In genomic region chr3:80082780-80083519, GRCm38 (mm10) we compare ENCODE assay signal across 31 mouse cellular contexts.
DNase-seq lines count a peak whose midpoint lies in the region; ATAC-seq lines count a peak whose summit lies in the region.
"Had no signal": no experiment of that assay in that cellular context is flagged by ENCODE, and none has a peak within 500 bp of the region (broad histone marks: within the 10 kb centered on the region; RNA-seq: fewer than 3 reads in every experiment).

No protein-coding gene starts in this region.

- 0 out of 2 replicates have a peak, but pooled peaks have one; percentile 27 for ATAC-seq in forebrain, embryonic 12.5 days (ENCODE audit: low FRiP score)
- no peak; the same call in 1 of the 2 replicates for ATAC-seq in forebrain, embryonic 11.5 days (replicated peaks; ENCODE audit: low FRiP score)
- ATAC-seq in forebrain, embryonic 14.5 days: peak; percentile 60; the same call in 1 of the 2 replicates
- ATAC-seq in kidney, embryonic 15.5 days (replicated peaks; ENCODE audit: low FRiP score): no peak
- ATAC-seq: intestine, postnatal 0 days; Patski had no signal

- H3K9ac ChIP-seq in forebrain, embryonic 12.5 days: no peak overlapping the region
- H3K9ac ChIP-seq in forebrain, embryonic 11.5 days (ENCODE audit: low read length): no peak overlapping the region
- H3K9ac ChIP-seq in forebrain, embryonic 14.5 days (ENCODE audit: low read length): no peak overlapping the region
- no peak overlapping the region for H3K9ac ChIP-seq in kidney, embryonic 15.5 days
- H3K9ac ChIP-seq: hindbrain, embryonic 14.5 days; lung, embryonic 15.5 days; midbrain, embryonic 12.5 days; neural tube, embryonic 13.5 days had no signal

- H3K36me3 ChIP-seq in forebrain, embryonic 12.5 days (replicated peaks): no peaks in the 10 kb centered on the region
- no peaks in the 10 kb centered on the region for H3K36me3 ChIP-seq in forebrain, embryonic 11.5 days (ENCODE audit: control insufficient read depth, insufficient read depth, low read length)
- no peaks in the 10 kb centered on the region for H3K36me3 ChIP-seq in forebrain, embryonic 14.5 days (ENCODE audit: control insufficient read depth, insufficient read depth, low read length)
- no peaks in the 10 kb centered on the region for H3K36me3 ChIP-seq in heart, embryonic 10.5 days
- no peaks in the 10 kb centered on the region for H3K36me3 ChIP-seq in kidney, embryonic 15.5 days
- H3K36me3 ChIP-seq: lung, embryonic 15.5 days; midbrain, embryonic 12.5 days; neural tube, embryonic 13.5 days had no signal

- no peak for DNase-seq in forebrain, embryonic 11.5 days (ENCODE audit: low spot score)
- peak; percentile 72 for DNase-seq in 3T3-L1 (ENCODE audit: low read depth, low spot score)
- DNase-seq in Muller cell, postnatal 12 days (ENCODE audit: inconsistent ontology term): peak; percentile 50
- DNase-seq in forebrain, embryonic 14.5 days (ENCODE audit: low spot score): peak; percentile 44
- DNase-seq in layer of hippocampus, postnatal 10 days (ENCODE audit: low spot score in 2 of 2): no peak
- DNase-seq in heart, embryonic 10.5 days (ENCODE audit: low spot score): no peak
- DNase-seq: adrenal gland, adult 8-10 months; B cell, adult 2 months; cerebellum, adult 11-12 months; cerebellum, adult 9-11 months; gastrocnemius, postnatal 14 days; kidney, adult 9 months; kidney, postnatal 14 days; layer of hippocampus, postnatal 36 days; liver; lung, postnatal 36 days; right cerebral cortex, postnatal 4 days; thymus, adult 18-20 months; thymus, postnatal 4 days had no signal

- no peak overlapping the region for H3K4me2 ChIP-seq in forebrain, embryonic 12.5 days
- no peak overlapping the region for H3K4me2 ChIP-seq in forebrain, embryonic 11.5 days (ENCODE audit: low read depth, low read length, severe bottlenecking)
- no peak overlapping the region for H3K4me2 ChIP-seq in forebrain, embryonic 14.5 days (ENCODE audit: low read length)
- H3K4me2 ChIP-seq in kidney, embryonic 15.5 days: no peak overlapping the region
- H3K4me2 ChIP-seq: heart, embryonic 11.5 days; hindbrain, embryonic 14.5 days; lung, embryonic 15.5 days; midbrain, embryonic 12.5 days; neural tube, embryonic 13.5 days had no signal

- no peak overlapping the region for H3K27ac ChIP-seq in forebrain, embryonic 12.5 days
- no peak overlapping the region for H3K27ac ChIP-seq in forebrain, embryonic 11.5 days (ENCODE audit: low read depth, low read length)
- H3K27ac ChIP-seq in forebrain, embryonic 14.5 days (ENCODE audit: low read depth, low read length): no peak overlapping the region
- H3K27ac ChIP-seq in heart, embryonic 10.5 days: no peak overlapping the region
- no peak overlapping the region for H3K27ac ChIP-seq in kidney, embryonic 15.5 days
- H3K27ac ChIP-seq: hindbrain, embryonic 14.5 days; lung, embryonic 15.5 days; midbrain, embryonic 12.5 days; neural tube, embryonic 13.5 days; stomach, postnatal 0 days had no signal

- WGBS in forebrain, embryonic 12.5 days: 72% methylated on average over 8 of the region's 8 CpGs
- WGBS in forebrain, embryonic 11.5 days: 74% methylated on average over 8 of the region's 8 CpGs
- WGBS in forebrain, embryonic 14.5 days: 58% methylated on average over 8 of the region's 8 CpGs
- WGBS in heart, embryonic 10.5 days: 81% methylated on average over 8 of the region's 8 CpGs
- WGBS in kidney, embryonic 15.5 days: 79% methylated on average over 8 of the region's 8 CpGs

- H3K9me3 ChIP-seq in forebrain, embryonic 12.5 days: no peaks in the 10 kb centered on the region
- H3K9me3 ChIP-seq in forebrain, embryonic 11.5 days (ENCODE audit: control insufficient read depth, low read length): no peaks in the 10 kb centered on the region
- H3K9me3 ChIP-seq in forebrain, embryonic 14.5 days (replicated peaks; ENCODE audit: control insufficient read depth, low read length): no peaks in the 10 kb centered on the region
- H3K9me3 ChIP-seq in heart, embryonic 10.5 days: no peaks in the 10 kb centered on the region
- no peaks in the 10 kb centered on the region for H3K9me3 ChIP-seq in kidney, embryonic 15.5 days (replicated peaks)
- H3K9me3 ChIP-seq: lung, embryonic 15.5 days; midbrain, embryonic 12.5 days; neural tube, embryonic 13.5 days had no signal

- H3K27me3 ChIP-seq in forebrain, embryonic 12.5 days: no peaks in the 10 kb centered on the region
- H3K27me3 ChIP-seq in forebrain, embryonic 11.5 days (ENCODE audit: control insufficient read depth, insufficient read depth, low read length): no peaks in the 10 kb centered on the region
- H3K27me3 ChIP-seq in forebrain, embryonic 14.5 days (replicated peaks; ENCODE audit: control insufficient read depth, insufficient read depth, low read length): no peaks in the 10 kb centered on the region
- H3K27me3 ChIP-seq in heart, embryonic 10.5 days (ENCODE audit: insufficient read depth, poor library complexity, severe bottlenecking): no peaks in the 10 kb centered on the region
- H3K27me3 ChIP-seq in kidney, embryonic 15.5 days: no peaks in the 10 kb centered on the region
- H3K27me3 ChIP-seq: CH12.LX; lung, embryonic 15.5 days; midbrain, embryonic 12.5 days; neural tube, embryonic 13.5 days; Patski had no signal

- H3K4me1 ChIP-seq in forebrain, embryonic 12.5 days: no peaks in the 10 kb centered on the region
- no peaks in the 10 kb centered on the region for H3K4me1 ChIP-seq in forebrain, embryonic 11.5 days (replicated peaks; ENCODE audit: control insufficient read depth, insufficient read depth, low read length)
- H3K4me1 ChIP-seq in forebrain, embryonic 14.5 days (ENCODE audit: control insufficient read depth, insufficient read depth, low read length): peaks cover 3% of the 10 kb centered on the region; the same call in 1 of the 2 replicates
- no peaks in the 10 kb centered on the region for H3K4me1 ChIP-seq in heart, embryonic 10.5 days
- peaks cover 4% of the 10 kb centered on the region; the same call in 1 of the 2 replicates for H3K4me1 ChIP-seq in kidney, embryonic 15.5 days
- H3K4me1 ChIP-seq: midbrain, embryonic 12.5 days had no signal

- no peak overlapping the region for H3K4me3 ChIP-seq in forebrain, embryonic 12.5 days (replicated peaks)
- no peak overlapping the region for H3K4me3 ChIP-seq in forebrain, embryonic 11.5 days (ENCODE audit: low read depth, low read length)
- no peak overlapping the region for H3K4me3 ChIP-seq in forebrain, embryonic 14.5 days (ENCODE audit: low read depth, low read length)
- H3K4me3 ChIP-seq in heart, embryonic 10.5 days: no peak overlapping the region
- no peak overlapping the region for H3K4me3 ChIP-seq in kidney, embryonic 15.5 days (replicated peaks)
- H3K4me3 ChIP-seq: erythroblast, embryonic 14.5 days; lung, embryonic 15.5 days; midbrain, embryonic 12.5 days; neural tube, embryonic 13.5 days had no signal

Comparison
In these comparisons a context has a peak if more than half of its experiments do, and no peak if none do; other contexts are left out.
1. ATAC-seq: peak in forebrain, embryonic 12.5 days (single experiment) and forebrain, embryonic 14.5 days (single experiment); none in forebrain, embryonic 11.5 days (single experiment) and kidney, embryonic 15.5 days (single experiment).
2. DNase-seq: peak in 3T3-L1 (single experiment), Muller cell, postnatal 12 days (single experiment) and forebrain, embryonic 14.5 days (single experiment); none in forebrain, embryonic 11.5 days (single experiment), layer of hippocampus, postnatal 10 days (0 of 2) and heart, embryonic 10.5 days (single experiment).